Mouse (Mus musculus): ENCODE results near the gene Dnajc9.

Gene Dnajc9

DNA sequence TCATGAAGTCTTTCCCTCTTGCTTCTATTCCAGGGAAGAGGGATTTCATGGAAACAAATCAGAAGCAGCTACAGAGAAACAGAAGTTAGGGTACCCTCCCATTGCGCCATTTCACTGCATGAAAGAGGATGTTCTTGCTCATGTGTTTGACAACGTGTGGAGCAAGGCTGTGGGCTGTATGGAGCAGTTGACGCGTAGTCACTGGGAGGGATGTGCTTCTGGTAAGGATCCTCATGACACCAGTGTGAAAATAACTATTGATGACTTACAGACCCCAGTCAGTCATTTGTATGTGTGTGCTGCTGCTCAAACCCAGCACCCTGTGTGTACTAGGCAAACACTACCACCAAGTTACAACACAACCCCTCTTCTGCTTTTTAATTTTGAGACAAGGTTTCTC, 25.5 kb downstream of the Dnajc9 start:
- DNase-seq (ENCODE audit: low spot score in 2 of 2) = no peak

DNA sequence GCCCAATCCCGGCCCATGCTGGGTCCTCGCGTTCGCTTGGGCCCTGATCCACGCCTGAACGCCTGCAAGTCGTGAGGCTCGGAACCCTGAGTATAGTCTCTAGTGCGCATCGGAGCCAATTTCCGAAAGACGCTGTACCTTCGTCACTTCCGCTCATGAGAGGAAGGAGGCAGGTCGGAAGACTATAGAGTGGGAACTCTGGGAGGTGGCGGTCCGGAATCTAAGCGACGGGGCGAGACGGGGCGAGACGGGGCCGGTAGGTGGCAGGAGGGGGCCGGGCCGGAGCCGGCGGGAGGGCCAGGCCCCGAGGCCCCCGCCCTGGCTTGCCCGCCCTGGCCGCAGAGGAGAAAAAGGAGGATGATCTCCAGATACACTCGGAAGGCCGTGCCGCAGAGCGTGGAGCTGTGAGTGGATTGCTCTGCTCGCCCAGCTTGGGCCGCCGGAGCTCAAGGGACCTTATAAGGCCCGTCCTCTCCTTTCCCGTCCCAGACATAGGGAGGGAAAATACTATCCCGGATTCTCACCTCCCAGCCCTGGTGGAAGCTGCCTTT, 40.6 kb downstream of the Dnajc9 start, which contains the start of the genes Ecd and Fam149b:
Gene Ecd (minus strand): TSS at position 131 of the 551 bp plus-strand sequence.
Gene Fam149b (plus strand): TSS at position 172 of the 551 bp plus-strand sequence.
- DNase-seq (ENCODE audit: low spot score in 2 of 2) = peak; percentile 88 to 91

- no peak for DNase-seq (ENCODE audit: low spot score in 2 of 2)
These were observed 41.2 kb downstream of the Dnajc9 start for GRCm38 (mm10) chr14:20347441-20347990.

- no peak for DNase-seq (ENCODE audit: low spot score in 2 of 2)
These were observed 42.8 kb downstream of the Dnajc9 start for GRCm38 (mm10) chr14:20345885-20346284.

GRCm38 (mm10) chr14:20340866-20341265, 47.8 kb downstream of the Dnajc9 start:
- DNase-seq (ENCODE audit: low spot score in 2 of 2) = no peak

GRCm38 (mm10) chr14:20340149-20340548, 48.6 kb downstream of the Dnajc9 start:
- no peak for DNase-seq (ENCODE audit: low spot score in 2 of 2)

DNA sequence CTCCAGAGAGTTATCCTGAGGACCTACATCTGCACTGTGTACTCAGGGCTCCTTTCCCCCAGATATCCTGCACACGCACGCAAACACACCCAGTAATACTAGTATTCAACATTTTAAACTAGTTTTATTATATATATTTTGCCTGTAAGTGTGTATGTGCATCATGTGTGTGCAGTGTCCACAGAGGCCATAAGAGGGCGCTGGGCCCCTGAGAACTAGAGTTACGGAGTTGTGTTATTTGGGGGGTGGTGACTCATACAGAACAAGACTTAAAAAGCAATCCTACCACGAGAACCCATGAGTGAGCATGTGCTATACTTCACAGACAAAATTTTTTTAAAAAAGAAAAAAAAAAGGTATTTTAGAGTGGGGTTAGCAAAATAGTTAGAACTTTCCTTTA, 49.3 kb downstream of the Dnajc9 start:
- no peak for DNase-seq (ENCODE audit: low spot score in 2 of 2)
